Mouse (Mus musculus) ES-E14 (cell line): Measurements from ENCODE around the gene Dis3l.

Source experiments
- CHD2 ChIP-seq: IDR thresholded peaks from 2 replicates; pipeline ENCODE4 v1.6.1; 2014; ENCODE audit warnings: mild to moderate bottlenecking, low read depth, low read length, inconsistent platforms
- ZC3H11A ChIP-seq: IDR thresholded peaks from 2 replicates; pipeline ENCODE4 v1.6.1; 2012; ENCODE audit warnings: low read depth, mild to moderate bottlenecking, inconsistent platforms, low read length, borderline replicate concordance

- TF ChIP-seq ZC3H11A (no peak), CHD2 (no peak)
Observed at GRCm38 (mm10) chr9:64341671-64342070, 583 bp upstream of the Dis3l start.
